Mouse (Mus musculus): Measurements from ENCODE around the gene Klhl12.
"Not testable (repeated sequence)": the region's sequence is repeated elsewhere in the genome, so short reads cannot be mapped to it uniquely, and the experiment has no call there.

Gene Klhl12

DNA sequence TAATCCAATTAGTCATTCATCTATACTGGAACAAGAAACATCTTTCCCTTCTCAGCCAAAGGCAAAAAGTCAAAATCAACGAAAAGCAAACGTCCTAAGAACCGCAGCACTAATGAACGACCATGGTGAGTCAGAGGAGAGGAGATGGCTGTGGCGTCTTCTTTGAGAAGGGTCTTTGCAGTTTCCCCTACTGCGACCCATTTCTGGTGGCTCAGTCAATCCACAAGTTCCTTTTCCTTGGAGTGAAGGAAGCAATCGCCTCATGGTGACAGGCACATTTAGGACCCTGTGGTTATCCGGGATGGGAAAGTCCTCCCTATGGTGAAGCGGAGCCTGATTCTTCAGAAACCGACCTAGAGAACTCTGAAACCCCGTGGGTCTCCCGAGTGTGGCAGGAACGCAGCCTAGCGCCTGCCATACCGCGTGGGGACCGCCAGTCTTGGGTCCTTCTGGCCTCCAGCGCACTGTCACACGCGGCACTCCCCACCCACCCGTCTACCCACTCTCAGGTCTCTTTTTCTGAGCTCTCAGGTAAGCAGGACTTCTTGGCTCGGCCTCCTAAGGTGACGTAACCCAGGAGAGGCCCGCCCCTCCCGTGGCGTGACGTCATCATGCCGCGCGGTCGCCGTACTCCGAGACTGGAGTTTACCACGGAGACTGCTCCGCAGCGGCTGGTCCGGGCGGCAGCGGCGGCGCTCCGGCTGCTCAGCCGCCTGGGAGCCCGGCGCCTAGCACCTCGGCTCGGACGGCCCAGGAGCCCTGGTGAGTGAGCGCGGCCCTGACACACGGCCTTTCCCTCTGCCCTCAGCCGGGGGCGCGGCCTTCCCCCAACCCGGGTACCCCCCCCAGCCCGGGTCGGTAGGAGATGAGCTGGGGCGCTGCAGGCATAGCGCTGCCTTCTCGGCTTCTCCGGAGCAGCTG is at the start of gene Klhl12:
Gene Klhl12 (plus strand): TSS at position 628 of the 921 bp plus-strand sequence.
- DNase-seq: peak; percentile 97

DNA sequence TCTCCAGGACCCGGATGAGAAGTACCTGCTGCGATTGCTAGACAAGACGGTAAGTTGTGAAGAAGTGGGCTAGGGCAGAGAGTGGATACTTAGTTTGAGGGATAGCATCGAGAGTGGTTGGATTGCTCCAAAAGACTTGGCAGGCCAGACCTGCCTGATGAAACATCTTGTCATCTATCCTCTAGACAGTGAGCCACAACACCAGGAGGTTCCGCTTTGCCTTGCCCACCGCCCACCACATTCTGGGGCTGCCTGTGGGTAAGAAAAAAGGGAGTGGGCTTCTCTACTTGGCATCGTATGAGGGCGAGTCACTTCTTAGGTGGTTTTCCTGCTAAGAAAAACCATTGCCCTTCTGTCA is 48.9 kb upstream of the Klhl12 start:
- DNase-seq: no peak

DNA sequence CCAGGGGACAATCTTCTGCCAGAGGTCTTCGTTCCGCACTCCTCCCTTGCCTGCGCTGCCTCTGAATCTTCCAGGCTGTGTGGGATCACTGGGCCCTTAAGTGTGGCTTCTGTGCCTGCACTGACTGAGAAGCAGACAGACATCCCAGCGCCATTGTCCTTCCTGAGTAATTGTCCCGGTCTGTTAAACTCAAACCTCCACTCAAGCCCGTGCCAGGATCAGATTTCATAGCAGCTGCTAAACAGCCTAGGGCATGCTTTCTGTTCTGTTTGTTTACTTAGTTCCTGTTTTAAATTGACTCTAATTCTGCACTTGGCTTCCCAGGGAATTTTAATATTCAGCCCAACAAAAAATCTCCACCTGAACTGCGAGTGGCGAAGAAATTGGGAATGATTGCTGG is 47.3 kb upstream of the Klhl12 start:
- DNase-seq: peak; percentile 49 to 63

DNA sequence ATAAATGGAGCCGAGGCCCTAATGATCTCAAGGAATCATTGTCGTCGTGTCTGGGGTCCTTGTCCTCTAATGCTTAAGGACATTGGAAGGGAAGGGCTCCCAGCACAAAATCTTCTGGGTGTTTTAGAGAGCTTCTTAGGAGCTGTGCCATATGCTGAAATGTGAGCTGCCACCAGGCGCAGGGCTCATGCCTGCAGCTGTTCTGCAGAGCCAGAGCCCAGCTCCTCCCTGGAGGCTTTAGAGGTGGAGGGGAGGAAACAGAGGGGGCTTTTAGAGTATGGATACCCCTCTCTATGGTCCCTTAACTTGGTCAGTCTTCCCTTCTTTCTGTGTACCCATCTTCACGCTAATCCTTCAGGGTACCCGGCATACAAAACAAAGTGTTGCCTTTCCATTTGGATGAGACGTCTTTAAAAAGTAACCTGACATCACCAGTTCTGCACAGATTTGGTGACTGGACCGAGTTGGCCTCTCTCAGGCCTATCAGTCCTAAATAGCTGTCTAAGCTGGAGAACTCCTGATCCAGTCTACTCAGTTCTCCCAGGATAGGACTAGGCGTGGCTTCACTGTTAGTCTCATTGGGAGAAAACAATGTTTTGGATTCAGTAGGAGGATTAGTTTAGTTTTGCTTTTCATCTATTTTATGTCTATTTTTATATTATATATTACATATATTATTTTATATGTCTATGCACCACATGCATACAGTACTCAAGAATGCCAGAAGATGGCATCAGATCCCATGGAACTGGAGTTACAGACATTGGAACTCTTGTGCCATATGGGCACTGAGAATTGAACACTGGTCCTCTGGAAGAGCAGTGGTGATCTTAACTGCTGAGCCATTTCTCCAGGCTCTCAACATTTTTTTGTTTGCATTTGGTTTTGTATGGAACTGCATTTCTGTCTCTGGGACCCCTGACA is 43.4 kb upstream of the Klhl12 start:
- DNase-seq: no peak

DNA sequence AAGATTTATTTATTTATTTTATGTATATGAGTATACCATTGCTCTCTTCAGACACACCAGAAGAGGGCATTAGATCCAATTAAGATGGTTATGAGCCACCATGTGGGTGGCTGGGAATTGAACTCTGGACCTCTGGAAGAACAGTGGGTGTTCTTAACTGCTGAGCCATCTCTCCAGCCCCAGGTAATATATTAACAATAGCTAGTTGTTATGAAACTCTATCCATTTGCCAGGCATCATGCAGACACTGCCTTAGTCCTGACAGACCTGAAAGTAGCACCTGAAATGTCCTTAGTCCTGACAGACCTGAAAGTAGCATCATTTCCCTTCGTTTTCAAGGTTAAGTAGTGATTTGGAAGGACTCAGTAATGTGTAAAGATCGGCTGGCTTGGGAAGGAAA is 41.3 kb upstream of the Klhl12 start:
- peak; percentile 29 to 64 for DNase-seq

DNA sequence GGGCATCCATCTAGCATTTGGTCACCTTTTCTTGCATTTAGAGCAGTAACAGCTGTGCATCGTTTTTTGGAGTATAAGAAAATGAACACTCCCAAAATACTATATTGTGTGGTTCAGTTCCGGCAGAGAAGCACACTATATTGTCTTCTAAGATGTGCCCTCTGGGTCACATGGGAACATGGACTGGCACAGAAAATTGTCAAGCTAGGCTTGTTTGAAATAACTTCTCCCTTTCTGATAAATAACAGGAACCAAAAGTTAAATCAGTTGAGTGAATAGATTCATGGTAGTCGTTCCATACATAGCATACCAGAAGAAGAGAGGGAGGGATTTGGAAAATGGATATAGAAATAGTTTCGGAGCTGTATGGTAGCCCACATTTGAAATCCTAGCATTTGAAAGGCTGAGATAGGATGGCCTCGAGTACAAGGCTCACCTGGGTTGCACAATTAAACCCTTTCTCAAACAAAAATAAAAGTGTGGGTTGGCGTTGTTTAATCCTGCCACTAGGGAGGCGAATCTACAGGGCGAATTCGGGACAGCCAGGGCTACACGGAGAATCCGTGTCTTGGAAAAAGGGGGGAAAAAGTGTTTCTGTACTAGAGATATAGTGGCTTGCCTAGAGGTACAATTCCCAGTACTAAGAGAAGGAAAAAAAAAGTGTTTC is 40.7 kb upstream of the Klhl12 start:
- no peak for DNase-seq

DNA sequence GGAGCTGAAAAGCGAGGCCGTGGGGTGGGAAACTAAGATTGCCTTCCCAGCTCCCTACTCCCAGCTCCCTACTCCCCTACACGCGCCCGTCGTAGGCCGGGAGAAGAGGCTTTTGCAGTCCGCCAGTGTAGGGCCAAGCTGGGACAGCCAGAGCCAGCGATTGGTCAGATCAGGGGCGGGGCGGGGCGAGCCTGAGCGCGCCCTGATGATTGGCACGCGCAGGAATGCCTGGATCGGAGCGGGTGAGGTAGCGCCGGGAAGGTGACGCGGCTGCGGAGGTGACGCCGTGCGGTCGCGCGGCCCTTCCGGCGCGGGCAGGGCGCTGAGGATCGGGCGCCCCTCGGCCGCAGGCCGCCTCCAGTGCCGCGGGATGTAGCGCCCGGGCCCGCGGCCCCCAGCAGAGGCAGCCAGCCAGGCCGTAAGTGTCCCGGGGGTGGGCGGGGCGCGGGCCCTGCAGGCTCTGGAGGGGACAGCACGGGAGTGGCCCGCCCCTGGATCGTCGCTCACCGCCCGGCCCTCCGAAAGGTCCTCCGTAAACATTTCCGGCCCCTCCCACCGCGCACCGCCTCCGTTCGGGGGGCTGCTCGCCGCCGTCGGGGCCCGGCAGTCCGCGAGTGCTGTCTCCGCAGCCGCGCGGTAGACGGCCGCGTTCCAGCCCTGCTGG is 40.0 kb upstream of the Klhl12 start, which contains the start of gene Adipor1:
Gene Adipor1 (plus strand): TSS at position 211 of the 664 bp plus-strand sequence.
- DNase-seq: peak; percentile 98 to 99

DNA sequence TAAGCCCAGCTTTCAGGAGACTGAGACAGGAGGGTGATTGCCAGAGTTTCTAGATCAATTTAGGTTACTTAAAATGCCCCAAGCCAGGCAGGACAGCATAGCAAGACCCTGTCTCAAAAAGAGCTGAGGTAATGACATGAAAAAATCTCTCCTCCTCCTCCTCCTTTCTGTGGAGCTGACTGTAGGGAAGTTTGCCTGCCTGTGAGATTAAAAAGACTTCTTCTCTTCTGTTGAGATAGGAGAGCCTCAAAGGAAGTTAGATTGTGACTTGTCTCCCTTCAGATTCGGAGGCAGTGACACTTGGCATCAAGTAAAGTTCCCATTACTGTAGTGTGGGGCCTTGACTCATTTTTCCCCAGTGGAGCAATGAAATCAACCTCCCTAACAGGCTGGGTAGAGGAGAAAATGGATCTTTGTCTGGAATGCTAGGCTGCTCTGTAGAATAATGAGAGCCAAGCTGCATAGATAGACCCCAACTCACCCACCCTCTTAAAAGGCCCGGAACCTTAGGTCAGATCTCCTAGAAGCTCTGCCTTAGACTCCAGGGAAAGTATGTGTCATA is 36.8 kb upstream of the Klhl12 start:
- DNase-seq: no peak

DNA sequence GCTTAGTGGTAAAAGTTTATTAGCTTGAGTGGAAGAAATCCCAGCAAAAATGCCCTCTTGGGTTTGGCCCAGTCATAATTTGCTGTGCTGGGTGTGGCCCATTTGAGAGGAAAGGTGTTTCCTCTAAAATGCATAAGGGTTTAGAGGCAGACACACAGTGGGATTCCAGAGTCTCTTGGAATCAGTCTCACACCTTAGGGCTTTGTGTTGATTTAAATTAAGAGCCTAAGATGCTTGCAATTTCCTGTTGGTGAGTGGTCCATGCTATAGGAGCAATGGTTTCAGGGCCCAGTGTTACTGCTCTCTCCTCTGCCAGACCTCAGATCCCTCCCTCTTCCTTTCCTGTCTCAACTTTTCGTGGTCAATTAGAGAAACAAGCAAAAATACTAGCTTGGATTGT is 36.2 kb upstream of the Klhl12 start:
- DNase-seq: no peak

DNA sequence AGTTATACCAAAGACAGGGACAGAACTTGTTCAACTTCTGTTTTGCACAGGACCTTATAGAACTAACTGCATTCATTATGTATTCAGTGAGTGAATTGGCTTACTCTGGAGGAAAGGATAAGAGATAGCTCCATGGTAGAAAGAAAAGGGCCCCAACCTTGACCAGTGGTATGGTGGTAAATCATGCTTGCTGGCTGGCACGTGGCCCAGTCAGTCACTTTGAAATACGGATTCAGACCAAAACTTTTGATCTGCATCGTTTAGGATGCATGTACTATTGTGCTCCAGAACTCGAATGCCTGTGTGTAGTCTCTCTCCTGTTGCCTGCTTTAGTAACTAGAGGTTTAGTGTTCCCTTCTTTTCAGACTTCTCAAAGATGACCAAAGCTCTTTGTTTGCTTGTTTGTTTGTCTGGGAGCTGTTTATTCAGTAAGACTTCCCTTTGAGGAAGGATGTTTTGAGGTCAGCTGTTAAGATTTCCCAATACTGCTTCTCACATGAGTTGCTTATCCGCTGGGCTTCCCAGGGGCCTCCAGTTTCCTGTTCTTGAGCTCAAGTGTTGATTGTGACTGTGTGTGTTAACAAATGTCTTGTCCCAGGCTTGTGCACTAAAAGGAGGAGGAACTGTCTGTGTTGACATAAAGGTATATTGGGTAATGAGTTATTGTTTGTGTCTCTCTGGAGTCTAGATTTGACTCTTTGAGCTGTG is 35.4 kb upstream of the Klhl12 start:
- peak in 1 of 2 experiments; percentile 57 for DNase-seq

DNA sequence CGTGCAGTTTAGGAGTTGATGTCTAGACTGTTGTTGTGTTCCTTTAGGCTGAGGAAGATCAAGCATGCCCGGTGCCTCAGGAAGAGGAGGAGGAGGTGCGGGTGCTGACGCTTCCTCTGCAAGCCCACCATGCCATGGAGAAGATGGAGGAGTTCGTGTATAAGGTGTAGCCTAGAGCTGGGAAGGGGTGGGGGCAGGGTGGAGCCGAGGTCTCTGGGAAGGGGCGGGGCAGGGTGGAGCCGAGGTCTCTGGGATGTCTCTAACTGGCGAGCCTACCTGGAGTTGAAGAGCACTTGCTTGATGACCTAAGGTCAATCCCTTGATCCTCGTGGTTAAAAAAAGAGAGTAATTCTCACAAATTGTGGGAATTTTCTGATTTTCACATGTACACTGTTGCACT is 31.4 kb upstream of the Klhl12 start:
- DNase-seq: no peak

DNA sequence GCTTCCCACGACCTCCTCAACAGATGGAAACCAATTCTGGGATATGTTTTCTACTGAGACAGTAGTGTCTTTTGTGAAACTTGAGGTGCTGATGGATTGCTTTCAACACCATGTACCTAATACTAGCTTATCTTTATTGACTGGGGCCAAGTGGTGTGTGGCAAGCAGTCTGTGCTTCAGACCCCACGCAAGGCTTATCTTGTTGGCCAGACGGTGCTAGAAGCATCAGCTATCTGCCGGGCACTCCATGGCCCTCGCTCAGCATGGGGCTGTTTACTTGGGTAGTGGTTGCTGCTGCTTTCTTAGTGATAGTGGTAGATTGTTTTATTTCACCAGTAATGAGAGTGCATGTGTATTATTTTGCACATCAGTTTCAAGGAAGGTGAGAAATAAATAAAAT is 29.0 kb upstream of the Klhl12 start:
- no peak for DNase-seq

DNA sequence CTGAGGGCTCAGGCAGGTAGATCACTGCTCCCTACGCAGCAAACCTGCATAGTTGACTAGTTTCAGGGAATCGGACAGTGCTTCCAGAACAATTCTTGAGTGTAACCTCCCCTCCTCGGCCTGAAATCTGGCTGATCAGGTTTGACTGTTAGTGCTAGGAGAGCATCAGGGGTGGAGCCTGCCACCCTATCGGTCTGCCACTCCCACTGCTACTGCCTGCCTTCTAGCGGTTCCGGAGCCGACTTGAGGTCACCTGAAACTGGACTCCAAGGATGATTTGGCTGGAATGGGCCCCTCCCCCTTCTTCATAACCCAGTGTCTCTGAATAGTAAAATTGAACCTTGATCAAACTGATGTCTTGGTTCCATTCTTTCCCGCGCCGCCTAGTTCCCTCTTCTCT is 22.3 kb upstream of the Klhl12 start:
- peak in 1 of 2 experiments; percentile 48 for DNase-seq

DNA sequence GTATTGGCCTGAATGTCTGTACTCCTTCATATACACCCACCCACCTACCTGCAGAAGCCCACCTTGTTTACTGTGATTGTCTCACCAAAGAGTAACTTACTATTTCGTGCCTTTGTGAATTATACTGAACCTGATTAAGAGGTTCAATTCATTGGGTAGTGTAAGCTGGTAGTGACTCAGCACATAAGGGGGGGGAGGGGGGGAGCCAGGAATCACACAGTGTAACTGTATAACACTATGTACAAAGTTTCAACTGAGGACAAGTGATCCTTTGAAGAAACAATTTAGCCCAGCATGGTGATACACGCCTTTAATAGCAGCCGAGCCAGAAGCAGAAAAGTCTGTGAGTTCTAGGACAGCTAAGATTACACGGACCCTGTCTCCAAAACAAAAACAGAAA is 21.9 kb upstream of the Klhl12 start:
- DNase-seq: no peak

DNA sequence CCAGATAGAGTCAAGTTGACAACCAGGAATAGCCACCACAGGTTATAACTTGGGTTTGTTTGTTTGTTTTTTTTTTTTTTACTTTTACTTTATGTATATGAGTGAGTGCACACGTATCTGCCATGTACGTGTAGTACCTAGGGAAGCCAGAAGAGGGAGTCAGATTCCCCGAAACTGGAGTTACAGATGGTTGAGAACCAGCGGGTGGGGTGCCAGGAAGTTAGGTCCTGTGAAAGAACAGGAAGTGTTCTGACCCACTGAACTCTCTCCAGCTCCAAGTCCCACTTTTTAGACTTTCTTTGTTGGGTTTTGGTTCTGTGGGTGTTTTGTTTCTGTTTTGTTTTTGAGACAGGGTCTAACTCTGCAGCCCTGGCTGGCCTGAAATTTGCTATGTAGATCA is 19.9 kb upstream of the Klhl12 start:
- DNase-seq: peak; percentile 51 to 57

DNA sequence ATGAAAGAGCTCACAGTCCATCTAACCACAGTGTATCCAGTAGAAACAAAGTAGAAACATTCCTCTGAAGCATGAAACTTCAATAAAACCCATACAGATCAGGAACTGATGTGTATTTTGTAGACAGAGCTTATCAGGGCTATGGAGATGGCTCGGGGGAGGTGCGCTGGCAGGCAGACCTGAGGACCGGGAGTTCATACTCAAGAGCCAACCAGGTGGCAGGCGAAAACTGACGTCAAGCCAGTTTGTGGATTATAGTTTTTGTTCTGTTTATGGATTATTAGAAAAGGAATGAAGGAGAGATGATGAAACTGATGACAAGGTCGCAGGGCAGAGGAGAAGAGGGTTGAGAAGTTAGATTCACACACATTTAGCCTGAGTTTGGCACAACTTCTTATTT is 14.9 kb upstream of the Klhl12 start:
- DNase-seq: no peak

DNA sequence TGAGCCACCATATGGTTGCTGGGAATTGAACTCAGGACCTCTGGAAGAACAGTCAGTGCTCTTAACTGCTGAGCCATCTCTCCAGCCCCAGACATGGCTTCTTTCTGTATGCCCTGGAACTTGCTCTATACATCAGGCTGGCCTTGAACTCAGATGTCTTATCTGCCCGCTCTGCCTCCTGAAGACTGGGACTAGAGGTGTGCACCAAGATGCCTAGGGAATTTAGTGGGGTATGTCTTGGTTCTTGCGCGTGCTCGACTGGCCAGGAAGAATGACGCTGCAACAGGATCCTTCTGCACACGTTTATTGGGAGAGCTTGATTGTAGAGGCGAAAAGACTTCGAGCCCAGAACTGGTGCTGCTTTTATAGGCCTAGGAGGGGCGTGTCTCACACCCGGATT is 13.6 kb upstream of the Klhl12 start:
- not testable (repeated sequence) for DNase-seq

DNA sequence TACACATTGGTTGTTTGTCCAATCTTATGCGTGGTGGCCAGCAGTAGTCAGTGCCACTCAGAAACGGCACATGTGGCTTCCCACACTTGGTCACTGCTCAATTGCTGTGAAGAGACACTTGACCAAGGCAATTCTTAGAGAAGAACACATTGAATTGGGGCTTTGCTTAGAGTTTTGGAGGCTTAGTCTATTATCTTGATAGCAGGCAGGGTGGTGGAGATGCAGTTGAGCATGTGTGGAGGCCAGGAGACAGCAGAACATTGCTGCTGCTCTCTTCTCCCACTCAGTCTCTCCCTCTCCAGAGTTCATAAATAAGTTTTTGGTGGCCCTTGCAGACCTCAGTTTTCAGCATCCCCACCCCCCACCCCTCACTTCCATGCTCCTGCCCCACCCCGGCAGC is 12.9 kb upstream of the Klhl12 start:
- DNase-seq: no peak

DNA sequence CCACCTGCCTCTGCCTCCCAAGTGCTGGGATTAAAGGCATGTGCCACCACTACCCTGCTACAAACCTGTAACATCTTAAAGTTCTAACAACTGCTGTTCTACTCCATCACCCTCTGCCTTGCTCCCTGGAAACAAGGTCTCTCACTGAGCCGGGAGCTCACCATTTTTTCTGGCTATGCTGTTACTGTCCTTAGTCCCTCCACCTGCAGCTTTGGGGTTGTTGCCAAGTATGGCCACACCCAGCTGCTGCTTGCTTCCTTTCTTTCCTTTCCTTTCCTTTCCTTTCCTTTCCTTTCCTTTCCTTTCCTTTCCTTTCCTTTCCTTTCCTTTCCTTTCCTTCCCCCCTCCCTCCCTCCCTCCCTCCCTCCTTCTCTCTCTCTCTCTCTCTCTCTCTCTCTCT is 12.0 kb upstream of the Klhl12 start:
- DNase-seq: not testable (repeated sequence)

DNA sequence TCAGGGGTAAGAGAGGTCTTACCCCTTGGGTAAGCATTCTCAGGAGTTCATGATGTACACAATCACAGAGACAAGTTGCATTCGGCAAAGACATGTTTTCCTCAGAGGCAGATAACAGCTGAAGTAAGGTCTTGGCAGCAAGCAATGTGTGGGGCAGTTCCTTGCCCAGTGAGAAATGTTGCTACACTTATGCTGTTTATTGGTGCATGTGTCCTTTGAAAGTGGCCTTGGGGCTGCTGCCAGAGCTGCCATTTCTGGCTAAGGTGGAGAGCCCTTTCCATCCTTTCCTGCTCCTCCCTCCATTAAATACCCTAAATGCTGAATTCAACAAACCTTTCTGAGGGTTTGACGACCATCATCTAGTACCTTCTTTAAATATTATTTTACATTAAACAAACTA is 9.9 kb upstream of the Klhl12 start:
- DNase-seq: peak in 1 of 2 experiments; percentile 38

DNA sequence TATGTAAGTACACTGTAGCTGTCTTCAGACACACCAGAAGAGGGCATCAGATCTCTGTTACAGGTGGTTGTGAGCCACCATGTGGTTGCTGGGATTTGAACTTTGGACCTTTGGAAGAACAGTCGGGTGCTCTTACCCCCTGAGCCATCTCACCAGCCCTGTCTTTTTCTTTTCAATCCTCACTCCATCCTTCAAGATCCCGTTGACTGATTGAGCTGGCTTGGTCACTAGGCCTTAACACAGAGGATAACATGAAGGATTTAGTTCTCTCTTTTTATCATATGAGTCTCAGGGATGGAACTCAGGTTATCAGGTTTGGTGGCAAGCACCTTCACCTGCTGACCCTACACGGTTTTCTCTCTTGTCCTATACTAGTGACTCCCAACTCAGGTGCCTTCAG is 6.8 kb upstream of the Klhl12 start:
- DNase-seq: not testable (repeated sequence)
